ENCODE assay signal across 15 mouse cellular contexts in the genomic region with DNA sequence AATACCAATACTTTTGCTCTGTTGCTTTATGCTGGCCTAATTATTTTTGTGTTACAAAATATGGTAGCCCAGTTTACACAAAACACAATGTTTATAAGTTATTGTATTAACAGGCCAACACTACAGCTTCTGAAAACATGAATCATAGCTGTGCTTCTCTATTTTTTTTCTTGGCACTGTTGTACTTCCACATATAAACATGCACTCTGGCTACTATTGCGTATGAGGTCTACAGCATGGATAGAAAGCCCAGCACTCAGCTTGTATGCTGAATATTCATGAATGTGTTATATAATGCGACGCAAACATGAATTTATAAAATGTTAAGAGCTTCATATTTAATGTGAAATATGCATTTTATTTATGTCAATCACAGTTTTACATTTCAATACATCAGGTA.
"Had no signal": no experiment of that assay in that cellular context is flagged by ENCODE, and none has a peak within 500 bp of the region (broad histone marks: within the 10 kb centered on the region; RNA-seq: fewer than 3 reads in every experiment).

No protein-coding gene starts in this region.

- H3K27me3 ChIP-seq: neural tube, embryonic 15.5 days; stomach, embryonic 15.5 days had no signal

- H3K9me3 ChIP-seq: neural tube, embryonic 15.5 days; stomach, embryonic 15.5 days had no signal

- H3K36me3 ChIP-seq: neural tube, embryonic 15.5 days; stomach, embryonic 15.5 days had no signal

- H3K4me2 ChIP-seq: neural tube, embryonic 15.5 days; stomach, embryonic 15.5 days had no signal

- DNase-seq: retina, postnatal 1 day; right cerebral cortex, adult 18-20 months; right cerebral cortex, postnatal 14 days; right cerebral cortex, postnatal 25 days; right cerebral cortex, postnatal 4 days; spleen, adult 18-20 months; thymus, adult 18-20 months; thymus, adult 2 months; thymus, postnatal 14 days; thymus, postnatal 25 days; thymus, postnatal 36 days; thymus, postnatal 4 days had no signal

- H3K27ac ChIP-seq: neural tube, embryonic 15.5 days; stomach, embryonic 15.5 days; stomach, postnatal 0 days had no signal

- H3K9ac ChIP-seq: neural tube, embryonic 15.5 days; stomach, embryonic 15.5 days had no signal

- H3K4me1 ChIP-seq: neural tube, embryonic 15.5 days; stomach, embryonic 15.5 days had no signal

- H3K4me3 ChIP-seq: neural tube, embryonic 15.5 days; stomach, embryonic 15.5 days had no signal
